Mouse (Mus musculus): ENCODE results near the gene Ctbp1.

- TF ChIP-seq GATA1 (IDR thresholded peaks at IDR 0.05; ENCODE audit: borderline replicate concordance, low read length) (no peak), FLI1 (IDR thresholded peaks at IDR 0.05; ENCODE audit: low read length) (no peak)
Measured at GRCm38 (mm10) chr5:33224491-33224890, 50.3 kb downstream of the Ctbp1 start.

Measured in megakaryocyte, embryonic 14.5 days (primary cell).